Mouse (Mus musculus) hindbrain, embryonic 15.5 days (tissue): ENCODE data around the gene Kctd11. TPM values are rescaled to one million over a fixed set of nuclear protein-coding genes. Genes with fewer than 3 reads are reported as not detected.

Experiments
- ATAC-seq: fragments of 200-750 bp; cut with Nextera tagmentation; 2 replicates; pipeline ENCODE4 v1.8.0; 2017; ENCODE audit warnings: low read depth, moderate number of reproducible peaks, moderate TSS enrichment; ENCODE audit not compliant: low FRiP score
- H3K27ac ChIP-seq: fragments of 300-500 bp; sonication (generic); replicated peaks from 2 replicates; pipeline ENCODE4 v1.5.1; 2015; ENCODE audit warnings: mild to moderate bottlenecking, inconsistent platforms
- H3K27me3 ChIP-seq: fragments of 300-500 bp; sonication (generic); 2 replicates; pipeline ENCODE4 v1.6.1; 2015; ENCODE audit warnings: control low read depth, inconsistent platforms
- H3K36me3 ChIP-seq: fragments of 300-500 bp; sonication (generic); 2 replicates; pipeline ENCODE4 v1.6.1; 2015; ENCODE audit warnings: control low read depth, inconsistent platforms
- H3K4me1 ChIP-seq: fragments of 300-500 bp; sonication (generic); replicated peaks from 2 replicates; pipeline ENCODE4 v1.6.1; 2015; ENCODE audit warnings: control low read depth, inconsistent platforms
- H3K4me2 ChIP-seq: fragments of 300-500 bp; sonication (generic); 2 replicates; pipeline ENCODE4 v1.6.1; 2015; ENCODE audit warnings: moderate library complexity, mild to moderate bottlenecking, inconsistent platforms
- H3K4me3 ChIP-seq: fragments of 300-500 bp; sonication (generic); 2 replicates; pipeline ENCODE4 v1.5.1; 2015; ENCODE audit warnings: mild to moderate bottlenecking, inconsistent platforms
- H3K9ac ChIP-seq: fragments of 300-500 bp; sonication (generic); 2 replicates; pipeline ENCODE4 v1.6.1; 2015; ENCODE audit warnings: inconsistent platforms
- H3K9me3 ChIP-seq: fragments of 300-500 bp; sonication (generic); 2 replicates; pipeline ENCODE4 v1.6.1; 2016; ENCODE audit warnings: control low read depth, inconsistent platforms
- WGBS: fragments of 180-500 bp; shearing (Covaris S2); methylation state at CpG from one replicate; pipeline ENCODE4 v1.1.7; 2015; 5-methylcytosine and 5-hydroxymethylcytosine counted together
- polyA plus RNA-seq: library from polyadenylated mRNA; unstranded; fragments of >200 nt; fragmentation: Nextera tagmentation; extraction: Ambion mirVana; gene quantifications from 2 replicates; pipeline ENCODE4 v1.2.1, GENCODE M21; 2015

Gene Kctd11
- polyA plus RNA-seq, 1 experiment from 2014 or later: 2.4 TPM

DNA sequence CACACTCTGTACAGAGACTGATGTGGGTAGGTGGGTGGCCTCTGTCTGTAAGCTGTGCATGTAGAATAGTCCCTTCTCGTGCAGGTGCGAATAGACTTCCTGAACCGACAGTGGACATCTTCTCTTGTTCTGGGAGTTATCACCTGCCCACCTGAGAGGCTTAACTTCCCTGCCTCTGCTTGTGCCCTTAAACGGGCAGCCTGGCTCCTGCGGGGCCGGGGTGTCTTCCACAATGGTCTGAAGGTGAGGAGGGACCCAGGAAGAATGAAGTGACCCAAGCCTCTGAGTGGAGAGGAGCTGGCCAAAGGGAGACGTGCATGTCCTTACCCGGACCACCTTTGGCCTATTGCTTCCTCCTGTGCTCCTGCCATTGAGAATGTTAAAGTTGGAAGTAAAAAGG, 29.0 kb upstream of the Kctd11 start:
- Histone ChIP-seq H3K27ac (no peak overlapping the region), H3K9me3 (no peaks in the 10 kb centered on the region), H3K27me3 (no peaks in the 10 kb centered on the region), H3K9ac (no peak overlapping the region), H3K4me1 (peaks cover 21% of the 10 kb centered on the region), H3K4me2 (no peak overlapping the region), H3K36me3 (peaks cover 81% of the 10 kb centered on the region), H3K4me3 (no peak overlapping the region)
- ATAC-seq: no peak
- 93% methylated on average over 8 of the region's 8 CpGs for WGBS

DNA sequence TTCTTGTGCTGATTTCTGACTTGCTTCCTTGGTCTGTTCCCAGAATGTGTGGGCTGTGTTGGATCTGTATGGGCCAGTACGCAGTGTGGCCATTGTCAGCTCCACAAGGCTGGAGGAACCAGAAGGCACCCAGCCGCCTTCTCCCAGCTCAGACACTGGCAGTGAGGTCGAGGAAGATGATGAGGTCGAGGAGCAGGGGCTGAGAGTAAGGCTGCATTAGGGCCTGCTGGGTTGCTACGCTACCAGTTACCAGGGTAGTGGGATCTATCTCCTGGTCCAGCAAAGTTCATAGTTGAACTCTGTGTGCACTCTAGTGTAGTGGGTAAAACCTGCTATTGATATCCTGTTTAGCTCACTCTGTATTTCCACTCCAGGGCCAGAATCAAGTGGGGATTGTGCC, 28.0 kb upstream of the Kctd11 start:
- no peak for ATAC-seq
- H3K36me3 ChIP-seq: peaks cover 88% of the 10 kb centered on the region
- H3K9me3 ChIP-seq: no peaks in the 10 kb centered on the region
- no peak overlapping the region for H3K9ac ChIP-seq
- WGBS: 87% methylated on average over 5 of the region's 5 CpGs
- H3K4me1 ChIP-seq: peaks cover 13% of the 10 kb centered on the region
- no peaks in the 10 kb centered on the region for H3K27me3 ChIP-seq
- no peak overlapping the region for H3K4me3 ChIP-seq
- H3K4me2 ChIP-seq: no peak overlapping the region
- H3K27ac ChIP-seq: no peak overlapping the region

DNA sequence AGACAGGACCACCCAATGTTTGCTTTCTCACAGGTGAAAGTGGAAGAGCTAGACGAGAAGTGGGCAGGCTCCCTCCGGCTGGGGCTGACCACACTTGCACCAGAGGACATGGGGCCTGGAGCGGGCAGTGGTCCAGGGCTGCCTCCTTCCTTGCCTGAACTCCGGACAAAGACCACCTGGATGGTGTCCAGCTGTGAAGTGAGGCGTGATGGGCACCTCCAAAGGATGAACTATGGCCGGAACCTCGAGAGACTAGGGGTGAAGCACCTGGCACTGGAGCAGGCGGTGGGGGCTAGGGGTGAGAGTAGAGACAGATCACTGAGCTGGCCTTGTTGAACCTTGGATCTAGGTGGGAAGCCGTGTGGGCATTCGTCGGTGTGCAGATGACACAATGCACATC, 27.4 kb upstream of the Kctd11 start:
- no peaks in the 10 kb centered on the region for H3K27me3 ChIP-seq
- no peak overlapping the region for H3K9ac ChIP-seq
- H3K36me3 ChIP-seq: peaks cover 93% of the 10 kb centered on the region
- no peak for ATAC-seq
- WGBS: 95% methylated on average over 11 of the region's 11 CpGs
- no peak overlapping the region for H3K4me2 ChIP-seq
- no peak overlapping the region for H3K27ac ChIP-seq
- H3K9me3 ChIP-seq: no peaks in the 10 kb centered on the region
- no peak overlapping the region for H3K4me3 ChIP-seq
- H3K4me1 ChIP-seq: peaks cover 13% of the 10 kb centered on the region

- H3K9ac ChIP-seq: no peak overlapping the region
- H3K4me1 ChIP-seq: peaks cover 24% of the 10 kb centered on the region
- H3K36me3 ChIP-seq: peaks cover 58% of the 10 kb centered on the region
- H3K27ac ChIP-seq: no peak overlapping the region
- H3K9me3 ChIP-seq: no peaks in the 10 kb centered on the region
- no peak overlapping the region for H3K4me3 ChIP-seq
- H3K4me2 ChIP-seq: no peak overlapping the region
- no peak for ATAC-seq
- H3K27me3 ChIP-seq: no peaks in the 10 kb centered on the region
- WGBS: 94% methylated on average over 9 of the region's 9 CpGs
Measured at GRCm38 (mm10) chr11:69904311-69904710, 23.1 kb upstream of the Kctd11 start.

DNA sequence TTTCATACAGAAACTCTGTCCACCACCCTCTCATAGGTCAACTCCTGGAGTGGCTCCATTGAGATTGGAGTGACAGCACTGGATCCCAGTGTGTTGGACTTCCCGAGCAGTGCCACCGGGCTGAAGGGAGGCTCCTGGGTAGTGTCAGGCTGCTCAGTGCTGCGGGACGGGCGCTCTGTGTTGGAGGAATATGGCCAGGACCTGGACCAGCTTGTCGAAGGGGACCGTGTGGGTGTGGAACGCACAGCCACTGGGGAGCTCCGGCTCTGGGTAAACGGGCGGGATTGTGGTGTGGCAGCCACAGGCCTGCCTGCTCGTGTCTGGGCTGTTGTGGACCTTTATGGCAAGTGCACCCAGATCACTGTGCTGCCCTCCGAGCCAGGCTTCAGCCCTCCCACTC, 21.8 kb upstream of the Kctd11 start:
- ATAC-seq: no peak
- H3K4me3 ChIP-seq: peak overlapping the region; percentile 91

GRCm38 (mm10) chr11:69901993-69902392, 20.8 kb upstream of the Kctd11 start:
- WGBS: under 1% methylated on average over 39 of the region's 39 CpGs
- H3K36me3 ChIP-seq: peaks cover 35% of the 10 kb centered on the region
- peak overlapping the region; percentile 88 for H3K4me2 ChIP-seq
- peak overlapping the region; percentile 97 for H3K27ac ChIP-seq
- ATAC-seq: peak; percentile 1; the same call in 1 of the 2 replicates
- no peaks in the 10 kb centered on the region for H3K27me3 ChIP-seq
- H3K4me3 ChIP-seq: peak overlapping the region; percentile 91
- no peaks in the 10 kb centered on the region for H3K9me3 ChIP-seq
- peak overlapping the region; percentile 94 for H3K9ac ChIP-seq
- H3K4me1 ChIP-seq: peaks cover 34% of the 10 kb centered on the region

More for the DNA sequence above, 21.8 kb upstream of the Kctd11 start:
- Histone ChIP-seq H3K4me1 (peaks cover 34% of the 10 kb centered on the region), H3K9ac (peak overlapping the region; percentile 94; the same call in 1 of the 2 replicates), H3K27ac (no peak overlapping the region), H3K4me2 (peak overlapping the region; percentile 88), H3K9me3 (no peaks in the 10 kb centered on the region), H3K27me3 (no peaks in the 10 kb centered on the region), H3K36me3 (peaks cover 45% of the 10 kb centered on the region)
- 89% methylated on average over 13 of the region's 13 CpGs for WGBS

DNA sequence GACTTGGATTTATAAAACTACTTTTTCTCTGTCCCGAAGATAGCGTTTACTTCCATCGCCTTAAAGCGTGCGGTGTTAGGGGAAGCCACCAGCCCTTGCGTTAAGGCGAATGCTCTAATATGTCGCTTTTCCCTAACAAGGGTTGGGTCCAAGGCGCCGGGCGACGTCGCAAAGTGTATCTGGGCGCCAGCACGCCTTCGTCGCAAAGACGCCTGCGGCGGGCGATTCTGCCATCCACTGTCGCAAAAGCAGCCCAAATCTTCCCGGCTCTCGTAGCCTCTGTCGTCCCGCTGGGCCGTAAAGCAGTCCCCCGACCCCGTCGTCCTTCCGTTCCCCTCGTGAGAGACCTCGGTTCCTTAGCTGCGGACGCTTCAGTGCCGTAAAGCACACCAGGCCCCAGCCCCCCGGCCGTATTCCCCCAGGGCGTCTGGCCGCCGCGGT, 20.2 kb upstream of the Kctd11 start:
- peak; percentile 76 for ATAC-seq
- peak overlapping the region; percentile 97 for H3K27ac ChIP-seq
- peak overlapping the region; percentile 88 for H3K4me2 ChIP-seq
- H3K9me3 ChIP-seq: no peaks in the 10 kb centered on the region
- peak overlapping the region; percentile 91 for H3K4me3 ChIP-seq
- no peaks in the 10 kb centered on the region for H3K27me3 ChIP-seq
- H3K9ac ChIP-seq: peak overlapping the region; percentile 94
- H3K4me1 ChIP-seq: peaks cover 34% of the 10 kb centered on the region
- H3K36me3 ChIP-seq: peaks cover 30% of the 10 kb centered on the region
- WGBS: 0% methylated on average over 38 of the region's 42 CpGs

GRCm38 (mm10) chr11:69900471-69901405, 19.5 kb upstream of the Kctd11 start, which contains the start of the genes 2810408A11Rik and Neurl4:
Gene 2810408A11Rik, minus strand, starts transcription at chr11:69900987.
Gene Neurl4, plus strand, starts transcription at chr11:69901072.
- peak; percentile 95 for ATAC-seq
- Histone ChIP-seq H3K4me1 (peaks cover 34% of the 10 kb centered on the region), H3K9me3 (no peaks in the 10 kb centered on the region), H3K27ac (peak within 1 kb of the TSS; percentile 97), H3K4me3 (peak within 1 kb of the TSS; percentile 91), H3K36me3 (peaks cover 23% of the 10 kb centered on the region), H3K4me2 (peak within 1 kb of the TSS; percentile 88), H3K27me3 (no peaks in the 10 kb centered on the region), H3K9ac (peak within 1 kb of the TSS; percentile 94)
- WGBS: under 1% methylated on average over 38 of the region's 38 CpGs

- Histone ChIP-seq H3K27me3 (no peaks in the 10 kb centered on the region), H3K9ac (peak overlapping the region; percentile 94), H3K4me1 (peaks cover 34% of the 10 kb centered on the region), H3K4me3 (peak overlapping the region; percentile 91), H3K9me3 (no peaks in the 10 kb centered on the region), H3K4me2 (peak overlapping the region; percentile 88), H3K36me3 (peaks cover 15% of the 10 kb centered on the region), H3K27ac (peak overlapping the region; percentile 97)
- WGBS: 14% methylated on average over 4 of the region's 4 CpGs
- no peak for ATAC-seq
Measured at GRCm38 (mm10) chr11:69899870-69900269, 18.7 kb upstream of the Kctd11 start.

DNA sequence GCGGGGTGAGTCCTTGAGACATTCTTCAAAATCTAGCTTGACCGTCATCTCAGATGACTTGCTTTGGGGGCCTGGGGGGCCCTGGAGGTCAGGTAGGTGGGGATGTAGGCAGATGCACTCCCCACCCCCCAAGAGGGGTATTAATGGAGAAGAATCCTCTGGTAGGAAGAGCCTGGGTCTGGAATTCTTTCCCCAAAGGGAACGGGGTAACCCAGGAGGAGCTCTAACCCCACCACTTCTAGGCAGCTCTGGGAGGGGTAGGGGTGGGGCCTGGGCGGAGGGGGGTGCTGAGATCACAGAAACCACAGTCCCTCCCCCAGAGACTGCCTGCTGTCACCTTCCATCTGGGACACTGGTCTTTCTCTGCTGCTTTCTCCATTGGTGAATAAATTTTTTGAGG, 14.1 kb upstream of the Kctd11 start, which contains the start of gene Acap1:
Acap1 (minus strand) TSS at position 249 of the 400 bp plus-strand sequence.
- no peak within 1 kb of the TSS for H3K9ac ChIP-seq
- no peak for ATAC-seq
- 78% methylated on average over 4 of the region's 4 CpGs for WGBS

GRCm38 (mm10) chr11:69894671-69895070, 13.5 kb upstream of the Kctd11 start:
- Histone ChIP-seq H3K27me3 (no peaks in the 10 kb centered on the region), H3K4me3 (no peak overlapping the region), H3K4me2 (no peak overlapping the region), H3K9me3 (no peaks in the 10 kb centered on the region), H3K4me1 (peaks cover 13% of the 10 kb centered on the region), H3K27ac (no peak overlapping the region), H3K36me3 (no peaks in the 10 kb centered on the region), H3K9ac (no peak overlapping the region)
- 83% methylated on average over 5 of the region's 5 CpGs for WGBS
- ATAC-seq: no peak

More for the DNA sequence above, 14.1 kb upstream of the Kctd11 start, which contains the start of gene Acap1:
- Histone ChIP-seq H3K4me1 (peaks cover 17% of the 10 kb centered on the region), H3K27ac (no peak within 1 kb of the TSS), H3K4me3 (no peak within 1 kb of the TSS), H3K27me3 (no peaks in the 10 kb centered on the region), H3K9me3 (no peaks in the 10 kb centered on the region), H3K4me2 (no peak within 1 kb of the TSS), H3K36me3 (no peaks in the 10 kb centered on the region)

DNA sequence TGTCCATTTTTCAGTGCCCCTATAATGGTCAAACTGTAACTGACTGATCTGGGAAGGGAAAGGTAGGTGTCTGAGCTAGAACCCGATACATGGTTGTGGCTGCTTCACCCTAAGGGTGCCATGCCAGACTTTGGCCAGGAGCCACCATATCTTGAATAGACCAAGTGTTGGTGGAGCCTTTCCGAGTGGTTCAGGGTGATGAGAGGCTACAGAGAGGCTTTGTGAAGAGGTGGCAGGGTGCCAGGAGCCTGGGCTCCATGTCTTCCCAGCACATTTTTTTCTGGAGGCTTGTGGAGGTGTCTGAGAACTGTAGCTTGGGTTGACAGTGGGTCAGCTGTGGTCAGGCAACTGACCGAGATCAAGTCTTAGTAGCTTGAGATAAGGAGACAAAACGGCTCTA, 10.3 kb upstream of the Kctd11 start:
- no peak overlapping the region for H3K9ac ChIP-seq
- no peak for ATAC-seq
- no peaks in the 10 kb centered on the region for H3K36me3 ChIP-seq
- H3K4me1 ChIP-seq: no peaks in the 10 kb centered on the region
- no peak overlapping the region for H3K27ac ChIP-seq
- no peak overlapping the region for H3K4me2 ChIP-seq
- WGBS: 64% methylated on average over 4 of the region's 4 CpGs
- no peaks in the 10 kb centered on the region for H3K9me3 ChIP-seq
- H3K27me3 ChIP-seq: no peaks in the 10 kb centered on the region
- no peak overlapping the region for H3K4me3 ChIP-seq
